Comparison of ENCODE assay signal across 9 mouse cellular contexts in genomic region chr19:47319521-47320330, GRCm38 (mm10).
A peak's percentile ranks its signal among the peaks of the same experiment; 100 is the strongest.
DNase-seq lines count a peak whose midpoint lies in the region; ATAC-seq and TF ChIP-seq lines count a peak whose summit lies in the region.
"Had no signal": no experiment of that assay in that cellular context is flagged by ENCODE, and none has a peak within 500 bp of the region (broad histone marks: within the 10 kb centered on the region; RNA-seq: fewer than 3 reads in every experiment).

No protein-coding gene starts in this region.

- H3K4me2 ChIP-seq in kidney, postnatal 0 days (ENCODE audit: low read length), result peak overlapping the region; percentile 44
- peak overlapping the region; percentile 47 for H3K4me2 ChIP-seq in heart, embryonic 16.5 days (ENCODE audit: low read depth, low read length)
- peak overlapping the region; percentile 56 for H3K4me2 ChIP-seq in lung, embryonic 16.5 days (ENCODE audit: low read depth, low read length)

- peak overlapping the region; percentile 40; the same call in 1 of the 2 replicates for H3K9ac ChIP-seq in kidney, postnatal 0 days (ENCODE audit: low read depth, low read length)
- H3K9ac ChIP-seq in heart, embryonic 16.5 days (ENCODE audit: low read length), result peak overlapping the region; percentile 39
- peak overlapping the region; percentile 62 for H3K9ac ChIP-seq in lung, embryonic 16.5 days (ENCODE audit: low read length)

- H3K9me3 ChIP-seq in kidney, postnatal 0 days (replicated peaks; ENCODE audit: low read length), result no peaks in the 10 kb centered on the region
- H3K9me3 ChIP-seq in heart, embryonic 16.5 days (replicated peaks; ENCODE audit: control insufficient read depth, low read length), result no peaks in the 10 kb centered on the region
- no peaks in the 10 kb centered on the region for H3K9me3 ChIP-seq in lung, embryonic 16.5 days (ENCODE audit: control insufficient read depth, low read length)
- H3K9me3 ChIP-seq: megakaryocyte, embryonic 14.5 days had no signal

- H3K4me1 ChIP-seq in kidney, postnatal 0 days (replicated peaks; ENCODE audit: insufficient read depth, low read length), result peaks cover 57% of the 10 kb centered on the region
- peaks cover 49% of the 10 kb centered on the region for H3K4me1 ChIP-seq in brown adipose tissue, adult 24 weeks (ENCODE audit: control insufficient read depth, insufficient read depth, insufficient read length, low read length)
- H3K4me1 ChIP-seq in heart, embryonic 16.5 days (ENCODE audit: control insufficient read depth, insufficient read depth, low read length), result peaks cover 71% of the 10 kb centered on the region
- peaks cover 75% of the 10 kb centered on the region for H3K4me1 ChIP-seq in lung, embryonic 16.5 days (replicated peaks; ENCODE audit: control insufficient read depth, insufficient read depth, low read length)

- WGBS in kidney, postnatal 0 days, result 64% methylated on average over 10 of the region's 10 CpGs
- 54% methylated on average over 10 of the region's 10 CpGs for WGBS in heart, embryonic 16.5 days
- 43% methylated on average over 10 of the region's 10 CpGs for WGBS in lung, embryonic 16.5 days

- H3K36me3 ChIP-seq in kidney, postnatal 0 days (ENCODE audit: insufficient read depth, low read length), result no peaks in the 10 kb centered on the region
- no peaks in the 10 kb centered on the region for H3K36me3 ChIP-seq in heart, embryonic 16.5 days (ENCODE audit: control insufficient read depth, insufficient read depth)
- no peaks in the 10 kb centered on the region for H3K36me3 ChIP-seq in lung, embryonic 16.5 days (ENCODE audit: control insufficient read depth, insufficient read depth, low read length)

- H3K27me3 ChIP-seq in kidney, postnatal 0 days (ENCODE audit: insufficient read depth, low read length), result no peaks in the 10 kb centered on the region
- no peaks in the 10 kb centered on the region for H3K27me3 ChIP-seq in heart, embryonic 16.5 days (ENCODE audit: control insufficient read depth, insufficient read depth, low read length)
- H3K27me3 ChIP-seq in lung, embryonic 16.5 days (ENCODE audit: control insufficient read depth, insufficient read depth, low read depth, low read length), result no peaks in the 10 kb centered on the region

- H3K4me3 ChIP-seq in kidney, postnatal 0 days (replicated peaks; ENCODE audit: low read depth, low read length), result peak overlapping the region; percentile 28
- H3K4me3 ChIP-seq in brown adipose tissue, adult 24 weeks (ENCODE audit: insufficient read depth, low read depth, low read length), result peak overlapping the region; percentile 55
- H3K4me3 ChIP-seq in heart, embryonic 16.5 days (ENCODE audit: low read length), result peak overlapping the region; percentile 29
- peak overlapping the region; percentile 52 for H3K4me3 ChIP-seq in lung, embryonic 16.5 days (ENCODE audit: low read length)
- H3K4me3 ChIP-seq: megakaryocyte, embryonic 14.5 days had no signal

- no peak for ATAC-seq in kidney, postnatal 0 days (replicated peaks; ENCODE audit: low FRiP score, low read depth)
- no peak for ATAC-seq in heart, embryonic 16.5 days (replicated peaks; ENCODE audit: extremely low read depth, insufficient read depth, low FRiP score)
- peak; percentile 25 for ATAC-seq in lung, embryonic 16.5 days (ENCODE audit: low read depth)

- TF ChIP-seq CTCF in kidney, postnatal 0 days (IDR thresholded peaks at IDR 0.05; ENCODE audit: low read depth), result no peak

- no peak for DNase-seq in kidney, postnatal 0 days (ENCODE audit: low spot score)
- no peak for DNase-seq in kidney, postnatal 10 days
- no peak for DNase-seq in right cerebral cortex, postnatal 25 days
- no peak for DNase-seq in frontal cortex, adult 2 months (ENCODE audit: extremely low spot score in 1 of 2, low spot score in 1 of 2)
- DNase-seq: right cerebral cortex, adult 18-20 months had no signal

- H3K27ac ChIP-seq in kidney, postnatal 0 days, result peak overlapping the region; percentile 77; the same call in 1 of the 2 replicates
- H3K27ac ChIP-seq in brown adipose tissue, adult 24 weeks (replicated peaks; ENCODE audit: low read depth, low read length), result peak overlapping the region; percentile 82
- H3K27ac ChIP-seq in heart, embryonic 16.5 days (ENCODE audit: low read length), result peak overlapping the region; percentile 53
- H3K27ac ChIP-seq in lung, embryonic 16.5 days (ENCODE audit: low read length), result peak overlapping the region; percentile 88
